Mouse (Mus musculus) skeletal muscle tissue, postnatal 0 days (tissue): ENCODE measurements around the gene Iars2. TPM values are rescaled to one million over a fixed set of nuclear protein-coding genes. Genes with fewer than 3 reads are reported as not detected.

Source experiments
- microRNA counts: library from miRNA; unstranded; fragments of <30 nt; microRNA quantifications from one replicate; lab custom pipeline; 2015
- microRNA-seq, 2 experiments: library from miRNA; unstranded; fragments of <30 nt; microRNA quantifications; one replicate each; pipeline ENCODE4; 2016
- polyA plus RNA-seq: library from polyadenylated mRNA; unstranded; fragments of >200 nt; fragmentation: Nextera tagmentation; extraction: Ambion mirVana; gene quantifications from 2 replicates; pipeline ENCODE4 v1.2.1, GENCODE M21; 2015

The Iars2 gene
- 27.0 and 29.1 TPM in 2 replicates for polyA plus RNA-seq

DNA sequence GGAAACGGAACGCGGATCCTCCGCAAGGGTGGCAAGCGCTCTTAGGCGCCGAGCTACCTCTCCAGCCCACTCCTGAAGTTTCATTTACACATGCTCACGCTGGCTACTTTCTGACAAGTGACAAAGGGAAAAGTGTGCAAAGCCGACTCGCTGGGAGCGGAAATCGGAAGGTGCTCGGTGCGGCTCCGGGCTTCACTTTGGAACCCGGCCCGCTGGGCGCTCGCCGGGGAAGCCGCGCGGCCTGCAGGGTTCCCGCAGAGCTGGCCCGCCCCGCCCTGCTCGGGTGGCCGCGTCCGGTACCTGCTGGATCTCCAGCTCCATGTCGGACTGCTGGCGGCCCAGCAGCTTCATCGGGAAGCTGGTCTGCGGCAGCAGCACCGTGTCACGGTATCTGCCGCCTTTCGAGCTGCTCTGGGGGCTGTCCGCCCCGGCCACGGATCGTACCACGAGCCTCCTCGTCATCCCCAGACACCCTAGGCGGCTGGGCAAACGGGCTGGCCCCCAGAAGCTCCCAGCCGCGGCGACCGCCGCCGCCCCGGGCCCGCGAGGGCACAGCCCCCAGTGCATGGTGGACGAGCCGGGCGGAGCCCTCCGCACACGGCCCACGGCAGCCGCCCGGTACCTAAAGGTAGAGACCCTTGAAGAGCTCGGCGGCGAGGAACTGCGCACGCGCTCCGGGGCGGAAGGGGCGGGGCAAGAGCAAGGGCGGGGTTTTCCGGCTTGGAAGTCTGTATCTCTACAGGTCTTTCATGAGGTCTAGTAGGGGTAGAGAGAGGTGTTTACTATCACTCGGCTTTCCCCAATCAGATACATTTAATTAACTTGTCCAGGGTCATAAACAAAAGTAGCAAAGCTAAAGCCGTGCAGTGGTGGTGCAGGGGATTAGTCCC, at the start of gene Iars2:
Gene Iars2 (minus strand): TSS at position 676 of the 890 bp plus-strand sequence.

DNA sequence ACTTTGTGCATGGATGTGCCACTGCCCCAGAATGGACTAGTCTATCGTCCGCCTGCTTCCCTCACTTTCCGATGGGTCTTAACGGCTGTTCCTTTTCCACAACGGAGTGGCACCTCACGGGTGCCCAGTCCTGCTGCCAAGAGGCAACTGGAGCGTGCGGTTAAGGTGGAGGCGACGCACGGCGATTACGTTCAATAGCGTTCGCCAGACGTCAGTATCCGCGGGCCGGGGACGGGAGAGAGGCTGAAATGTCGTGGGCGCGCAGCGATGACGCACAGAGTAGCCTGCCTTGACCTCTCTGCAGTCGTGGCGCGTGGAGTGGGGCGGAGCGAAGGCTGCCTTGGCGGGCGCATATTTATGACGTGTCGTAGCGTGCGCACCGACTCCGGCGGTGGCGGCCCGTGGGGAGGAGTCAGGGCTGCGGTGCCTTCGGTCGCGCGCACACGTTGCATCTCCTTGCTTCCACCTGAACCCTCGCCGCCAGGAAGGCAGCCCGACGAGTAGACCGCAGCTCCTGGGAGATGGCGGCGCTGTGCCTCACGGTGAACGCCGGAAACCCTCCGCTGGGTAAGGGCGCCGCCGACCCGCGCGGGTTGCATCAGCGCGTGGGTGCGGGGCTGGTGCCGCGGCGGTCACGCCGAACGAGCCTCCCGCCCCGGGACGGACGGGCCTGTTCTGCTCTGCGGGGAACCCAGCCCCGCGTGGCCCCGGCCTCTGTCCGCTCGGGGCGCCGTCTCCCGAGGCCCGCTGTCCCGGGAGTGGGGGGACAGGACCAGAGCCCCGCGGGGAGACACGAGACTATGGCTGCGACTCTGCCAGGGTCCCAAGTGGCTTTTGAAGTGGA, 33.7 kb upstream of the Iars2 start, which contains the start of gene Eprs:
Gene Eprs (plus strand): TSS at position 368 of the 844 bp plus-strand sequence.

DNA sequence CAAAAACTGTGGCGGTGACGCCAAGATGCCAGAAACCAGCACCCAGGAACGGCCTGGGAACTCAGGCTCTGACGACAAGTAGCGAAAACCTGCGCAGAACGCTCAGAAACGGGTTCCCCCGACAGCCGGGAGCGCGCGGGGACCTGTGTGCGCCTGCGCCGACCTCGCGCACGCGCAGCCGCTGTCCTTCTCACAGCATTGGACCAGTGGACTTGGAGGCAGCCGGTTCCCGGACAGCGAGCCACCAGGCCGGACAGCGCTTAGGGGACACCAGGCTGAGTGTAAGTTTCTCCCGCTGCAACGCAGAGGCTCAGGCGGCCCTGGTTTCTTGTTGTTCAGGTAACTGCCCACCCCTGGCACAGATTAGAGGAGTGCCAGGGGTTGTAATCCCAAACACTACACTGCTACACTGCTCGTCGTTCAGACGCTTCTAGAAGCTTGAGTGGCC, 2.8 kb upstream of the Iars2 start, which contains the start of gene Bpnt1:
Gene Bpnt1 (plus strand): TSS at position 167 of the 448 bp plus-strand sequence.

MicroRNA genes within 50 kb of the gene (microRNA counts, 519-probe panel; counts per million panel counts)
- microRNA mmu-miR-194 (lab: Ali Mortazavi, UCI) (1,860 counts per million, percentile 64 among the panel's probes with 10 or more counts), microRNA mmu-miR-664 (lab: Ali Mortazavi, UCI) (296 counts per million, percentile 58 among the panel's probes with 10 or more counts)

Small RNAs within 50 kb of the gene (microRNA-seq; reads per million reads assigned to microRNA genes)
- 0.21 to 0.81 reads per million in 2 experiments for gene Mir194-1
- 1.1 to 2.5 reads per million in 2 experiments for gene Mir215
- gene Mir664 = 15.1 to 17.0 reads per million in 2 experiments

Other genes starting within 250 kb of the Iars2 start
- gene Rab3gap2, start 125.3 kb downstream of the Iars2 start, polyA plus RNA-seq = 14.1 and 15.1 TPM in 2 replicates
- gene Bpnt1, start 2.8 kb upstream of the Iars2 start, polyA plus RNA-seq = 24.1 and 30.1 TPM in 2 replicates
- gene Eprs, start 33.6 kb upstream of the Iars2 start, polyA plus RNA-seq = 95.3 and 97.8 TPM in 2 replicates
- gene Slc30a10, start 125.5 kb upstream of the Iars2 start, polyA plus RNA-seq = 0.66 and 1.3 TPM in 2 replicates